10 mouse cellular contexts compared by ENCODE assay signal in the genomic region with DNA sequence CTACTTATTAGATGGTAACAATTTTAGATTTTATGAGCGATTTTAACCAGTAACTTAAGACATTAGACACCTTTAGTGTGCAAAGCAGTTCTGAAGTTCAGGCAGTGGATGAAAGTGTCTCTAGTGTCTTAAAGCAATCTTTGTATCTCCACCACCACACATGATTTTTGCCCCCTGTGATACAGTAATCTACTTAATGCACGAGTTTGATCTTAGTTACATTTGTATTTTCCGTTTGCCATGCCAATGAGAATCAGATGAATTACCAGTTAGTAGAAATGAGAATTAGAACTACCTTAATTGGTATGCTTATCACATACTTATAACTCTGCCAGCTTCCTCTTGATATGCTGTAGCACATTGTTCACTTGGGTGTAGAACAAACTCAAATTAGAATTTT.
DNase-seq lines count a peak whose midpoint lies in the region; ATAC-seq and TF ChIP-seq lines count a peak whose summit lies in the region.
"Had no signal": no experiment of that assay in that cellular context is flagged by ENCODE, and none has a peak within 500 bp of the region (broad histone marks: within the 10 kb centered on the region; RNA-seq: fewer than 3 reads in every experiment).

No protein-coding gene starts in this region.

- no peaks in the 10 kb centered on the region for H3K4me1 ChIP-seq in embryonic facial prominence, embryonic 12.5 days
- H3K4me1 ChIP-seq in embryonic facial prominence, embryonic 10.5 days, result peaks cover 15% of the 10 kb centered on the region
- no peaks in the 10 kb centered on the region for H3K4me1 ChIP-seq in kidney, embryonic 16.5 days (ENCODE audit: insufficient read depth, low read length)
- peaks cover 24% of the 10 kb centered on the region for H3K4me1 ChIP-seq in forebrain, embryonic 15.5 days
- peaks cover 11% of the 10 kb centered on the region for H3K4me1 ChIP-seq in midbrain, embryonic 16.5 days (ENCODE audit: control insufficient read depth, insufficient read depth, low read length)
- H3K4me1 ChIP-seq in thymus, adult 2 months (replicated peaks; ENCODE audit: control insufficient read depth, insufficient read depth, low read length), result 0 out of 2 replicates have a peak, but pooled peaks cover 2% of the 10 kb centered on the region
- H3K4me1 ChIP-seq: liver, embryonic 13.5 days had no signal

- peaks cover 3% of the 10 kb centered on the region; the same call in 1 of the 2 replicates for H3K36me3 ChIP-seq in embryonic facial prominence, embryonic 12.5 days
- H3K36me3 ChIP-seq in embryonic facial prominence, embryonic 10.5 days (replicated peaks), result peaks cover 4% of the 10 kb centered on the region
- H3K36me3 ChIP-seq in kidney, embryonic 16.5 days (ENCODE audit: insufficient read depth, low read length), result no peaks in the 10 kb centered on the region
- no peaks in the 10 kb centered on the region for H3K36me3 ChIP-seq in forebrain, embryonic 15.5 days
- H3K36me3 ChIP-seq in midbrain, embryonic 16.5 days (ENCODE audit: control insufficient read depth, insufficient read depth, low read length), result no peaks in the 10 kb centered on the region
- H3K36me3 ChIP-seq in thymus, adult 2 months (ENCODE audit: control insufficient read depth, insufficient read depth, low read length), result no peaks in the 10 kb centered on the region
- H3K36me3 ChIP-seq: liver, embryonic 13.5 days had no signal

- peak overlapping the region; percentile 20 for H3K4me3 ChIP-seq in embryonic facial prominence, embryonic 12.5 days
- H3K4me3 ChIP-seq in embryonic facial prominence, embryonic 10.5 days, result no peak overlapping the region; the same call in 1 of the 2 replicates
- peak overlapping the region; percentile 16; the same call in 1 of the 2 replicates for H3K4me3 ChIP-seq in kidney, embryonic 16.5 days (ENCODE audit: low read length)
- peak overlapping the region; percentile 40 for H3K4me3 ChIP-seq in forebrain, embryonic 15.5 days
- peak overlapping the region; percentile 31 for H3K4me3 ChIP-seq in midbrain, embryonic 16.5 days (ENCODE audit: low read depth, low read length)
- H3K4me3 ChIP-seq in thymus, adult 2 months (ENCODE audit: control insufficient read depth, insufficient read depth, low read length), result no peak overlapping the region
- H3K4me3 ChIP-seq: liver, embryonic 13.5 days had no signal

- no peak for TF ChIP-seq CTCF in thymus, adult 2 months (IDR thresholded peaks at IDR 0.05; ENCODE audit: borderline replicate concordance, control insufficient read depth, extremely low read depth, insufficient read depth, low read length, poor library complexity)

- WGBS in embryonic facial prominence, embryonic 12.5 days, result 60% methylated on average over 3 of the region's 3 CpGs
- WGBS in embryonic facial prominence, embryonic 10.5 days, result 84% methylated on average over 3 of the region's 3 CpGs
- WGBS in kidney, embryonic 16.5 days, result 67% methylated on average over 3 of the region's 3 CpGs
- WGBS in forebrain, embryonic 15.5 days, result 28% methylated on average over 3 of the region's 3 CpGs
- WGBS in midbrain, embryonic 16.5 days, result 42% methylated on average over 3 of the region's 3 CpGs
- 91% methylated on average over 3 of the region's 3 CpGs for WGBS in thymus, adult 2 months

- no peak overlapping the region for H3K27ac ChIP-seq in embryonic facial prominence, embryonic 12.5 days
- H3K27ac ChIP-seq in embryonic facial prominence, embryonic 10.5 days (replicated peaks), result no peak overlapping the region
- no peak overlapping the region for H3K27ac ChIP-seq in kidney, embryonic 16.5 days (ENCODE audit: low read length)
- peak overlapping the region; percentile 74 for H3K27ac ChIP-seq in forebrain, embryonic 15.5 days (replicated peaks)
- peak overlapping the region; percentile 50 for H3K27ac ChIP-seq in midbrain, embryonic 16.5 days (ENCODE audit: low read length)
- no peak overlapping the region for H3K27ac ChIP-seq in thymus, adult 2 months (ENCODE audit: control insufficient read depth, insufficient read depth, low read length)
- H3K27ac ChIP-seq: liver, embryonic 13.5 days had no signal

- TF ChIP-seq POLR2A in thymus, adult 2 months (IDR thresholded peaks at IDR 0.05; ENCODE audit: control insufficient read depth, extremely low read depth, insufficient read depth, low read length, poor library complexity), result no peak

- H3K4me2 ChIP-seq in embryonic facial prominence, embryonic 12.5 days (replicated peaks), result peak overlapping the region; percentile 43
- peak overlapping the region; percentile 34; the same call in 1 of the 2 replicates for H3K4me2 ChIP-seq in kidney, embryonic 16.5 days (replicated peaks; ENCODE audit: low read depth, low read length)
- H3K4me2 ChIP-seq in forebrain, embryonic 15.5 days (replicated peaks), result peak overlapping the region; percentile 34
- peak overlapping the region; percentile 33 for H3K4me2 ChIP-seq in midbrain, embryonic 16.5 days (ENCODE audit: low read length)
- H3K4me2 ChIP-seq: liver, embryonic 13.5 days had no signal

- no peaks in the 10 kb centered on the region for H3K9me3 ChIP-seq in embryonic facial prominence, embryonic 12.5 days
- no peaks in the 10 kb centered on the region for H3K9me3 ChIP-seq in embryonic facial prominence, embryonic 10.5 days
- H3K9me3 ChIP-seq in kidney, embryonic 16.5 days (ENCODE audit: low read length), result no peaks in the 10 kb centered on the region
- no peaks in the 10 kb centered on the region for H3K9me3 ChIP-seq in forebrain, embryonic 15.5 days
- no peaks in the 10 kb centered on the region for H3K9me3 ChIP-seq in midbrain, embryonic 16.5 days (replicated peaks; ENCODE audit: control insufficient read depth, low read length, poor library complexity, severe bottlenecking)
- H3K9me3 ChIP-seq: liver, embryonic 13.5 days had no signal

- ATAC-seq in embryonic facial prominence, embryonic 12.5 days (ENCODE audit: insufficient number of reproducible peaks, insufficient read depth, low FRiP score, low TSS enrichment), result no peak
- no peak for ATAC-seq in kidney, embryonic 16.5 days (ENCODE audit: low FRiP score, low TSS enrichment)
- no peak for ATAC-seq in forebrain, embryonic 15.5 days (replicated peaks)
- ATAC-seq in midbrain, embryonic 16.5 days, result no peak

- no peak overlapping the region for H3K9ac ChIP-seq in embryonic facial prominence, embryonic 12.5 days
- H3K9ac ChIP-seq in kidney, embryonic 16.5 days (replicated peaks; ENCODE audit: low read length), result no peak overlapping the region
- H3K9ac ChIP-seq in forebrain, embryonic 15.5 days (replicated peaks), result peak overlapping the region; percentile 44
- H3K9ac ChIP-seq in midbrain, embryonic 16.5 days (ENCODE audit: low read depth, low read length), result 0 out of 2 replicates have a peak overlapping the region, but pooled peaks have one; percentile 41
- H3K9ac ChIP-seq: liver, embryonic 13.5 days had no signal

- DNase-seq in embryonic facial prominence, embryonic 10.5 days (ENCODE audit: low spot score), result no peak
- DNase-seq in kidney, adult 11 months, result no peak
- no peak for DNase-seq in ovary, postnatal 14 days (ENCODE audit: low spot score)
- no peak for DNase-seq in thymus, adult 2 months
- DNase-seq: gastrocnemius, postnatal 10 days; liver, embryonic 13.5 days had no signal

- H3K27me3 ChIP-seq in embryonic facial prominence, embryonic 12.5 days, result no peaks in the 10 kb centered on the region
- no peaks in the 10 kb centered on the region for H3K27me3 ChIP-seq in embryonic facial prominence, embryonic 10.5 days (replicated peaks; ENCODE audit: low read depth, poor library complexity, severe bottlenecking)
- H3K27me3 ChIP-seq in kidney, embryonic 16.5 days (ENCODE audit: insufficient read depth, low read length), result no peaks in the 10 kb centered on the region
- no peaks in the 10 kb centered on the region for H3K27me3 ChIP-seq in forebrain, embryonic 15.5 days
- H3K27me3 ChIP-seq in midbrain, embryonic 16.5 days (ENCODE audit: control insufficient read depth, insufficient read depth, low read depth, low read length), result no peaks in the 10 kb centered on the region
- H3K27me3 ChIP-seq in thymus, adult 2 months (ENCODE audit: control insufficient read depth, insufficient read depth, low read length), result no peaks in the 10 kb centered on the region
- H3K27me3 ChIP-seq: liver, embryonic 13.5 days had no signal

Comparison
In these comparisons a context has a peak if more than half of its experiments do, and no peak if none do; other contexts are left out.
1. H3K4me3 ChIP-seq: peak in embryonic facial prominence, embryonic 12.5 days (single experiment), kidney, embryonic 16.5 days (single experiment), forebrain, embryonic 15.5 days (single experiment) and midbrain, embryonic 16.5 days (single experiment); none in embryonic facial prominence, embryonic 10.5 days (single experiment) and thymus, adult 2 months (single experiment).
2. H3K27ac ChIP-seq: peak in forebrain, embryonic 15.5 days (single experiment) and midbrain, embryonic 16.5 days (single experiment); none in embryonic facial prominence, embryonic 12.5 days (single experiment), embryonic facial prominence, embryonic 10.5 days (single experiment), kidney, embryonic 16.5 days (single experiment) and thymus, adult 2 months (single experiment).
3. H3K9ac ChIP-seq: peak in forebrain, embryonic 15.5 days (single experiment) and midbrain, embryonic 16.5 days (single experiment); none in embryonic facial prominence, embryonic 12.5 days (single experiment) and kidney, embryonic 16.5 days (single experiment).
4. Peak in every context shown above with its lines, with median percentiles within 50 percentile points of each other: H3K4me2 ChIP-seq.